Mouse (Mus musculus) megakaryocyte, embryonic 14.5 days (primary cell): Measurements from ENCODE around the gene Rac1.

Experiments
- FLI1 ChIP-seq: IDR thresholded peaks from 2 replicates; pipeline ENCODE4 v1.6.1; 2012; ENCODE audit warnings: low read length, inconsistent platforms, mixed read lengths
- GATA1 ChIP-seq: IDR thresholded peaks from 3 replicates; pipeline ENCODE4 v1.6.1; 2012; ENCODE audit warnings: mixed read lengths, low read length, inconsistent platforms, borderline replicate concordance

DNA sequence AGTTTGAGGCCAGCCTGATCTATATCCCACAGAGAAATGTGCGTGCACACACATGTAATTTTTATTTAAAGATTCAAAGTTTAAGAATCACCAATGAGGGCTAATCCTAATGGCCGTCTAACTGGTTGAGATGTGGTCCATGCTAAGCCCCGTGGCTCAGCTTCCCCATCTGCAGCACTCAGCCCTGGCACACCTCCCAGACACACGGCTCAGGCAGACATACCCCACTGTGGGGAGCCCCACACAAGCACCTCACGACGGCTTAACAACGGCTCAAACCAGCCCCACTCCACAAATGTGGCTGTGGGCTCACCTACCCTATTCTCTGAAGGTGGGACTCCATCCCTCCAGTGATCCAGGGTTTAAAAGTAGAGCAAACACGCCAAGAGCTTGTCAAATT, 22.8 kb downstream of the Rac1 start:
- TF ChIP-seq FLI1: no peak
- no peak for TF ChIP-seq GATA1
